Mouse (Mus musculus): ENCODE results near the gene Esrra. TPM values are rescaled to one million over a fixed set of nuclear protein-coding genes. Genes with fewer than 3 reads are reported as not detected.

Gene Esrra
- polyA plus RNA-seq, 1 experiment from 2014 or later: 20.8 TPM

DNA sequence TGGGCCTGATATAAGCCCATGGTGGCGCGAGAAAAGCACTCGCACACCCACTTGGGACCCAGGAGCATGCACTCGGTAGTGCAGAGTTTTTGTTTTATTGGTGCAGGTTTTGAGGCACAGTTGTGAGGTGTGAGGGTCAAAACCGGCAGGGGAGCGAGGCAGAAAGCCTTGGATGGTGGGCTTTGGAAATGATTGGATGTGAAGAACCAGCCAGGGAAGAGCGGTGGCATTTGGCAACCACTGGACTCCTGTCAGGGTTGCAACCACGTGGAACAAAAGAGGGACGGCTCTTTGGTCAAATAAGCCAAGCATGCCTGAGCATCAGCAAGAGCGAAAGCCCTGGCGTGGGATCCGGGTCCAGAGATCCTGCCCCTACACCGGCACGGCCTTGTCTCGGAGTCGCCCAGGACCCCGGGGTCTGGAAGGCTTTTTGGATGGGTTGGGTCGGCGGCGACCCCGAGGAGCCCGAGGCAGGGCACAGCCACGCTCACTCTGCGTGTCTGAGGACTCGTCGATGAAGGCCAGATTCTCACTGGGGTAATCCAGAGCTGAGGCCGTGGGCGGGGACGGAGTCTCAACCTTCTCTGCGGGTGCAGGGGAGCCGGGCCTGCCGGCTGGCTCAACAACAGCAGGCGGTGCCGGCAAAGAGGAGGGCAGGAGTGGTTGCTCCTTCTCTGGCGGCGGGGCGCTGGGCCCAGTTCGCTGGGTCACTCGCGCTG lies 4.2 kb upstream of the Esrra start:
- WGBS: 30% methylated on average over 40 of the region's 40 CpGs
- Histone ChIP-seq H3K4me3 (ENCODE audit: low read depth, low read length) (peak overlapping the region; percentile 24), H3K9me3 (ENCODE audit: control insufficient read depth, low read length) (no peaks in the 10 kb centered on the region), H3K9ac (ENCODE audit: low read length) (peak overlapping the region; percentile 38), H3K4me2 (replicated peaks; ENCODE audit: low read depth) (peak overlapping the region; percentile 49), H3K36me3 (ENCODE audit: control insufficient read depth, insufficient read depth, low read length) (no peaks in the 10 kb centered on the region), H3K27me3 (ENCODE audit: control insufficient read depth, insufficient read depth, low read length) (no peaks in the 10 kb centered on the region), H3K4me1 (replicated peaks; ENCODE audit: control insufficient read depth, insufficient read depth) (peaks cover 13% of the 10 kb centered on the region), H3K27ac (replicated peaks) (peak overlapping the region; percentile 88)
- ATAC-seq (ENCODE audit: low FRiP score, low TSS enrichment) (no peak), DNase-seq (ENCODE audit: low spot score) (no peak)
- TF ChIP-seq EP300 (optimal IDR thresholded peaks at IDR 0.05) (no peak), CTCF (IDR thresholded peaks at IDR 0.05; ENCODE audit: low read depth) (no peak)

DNA sequence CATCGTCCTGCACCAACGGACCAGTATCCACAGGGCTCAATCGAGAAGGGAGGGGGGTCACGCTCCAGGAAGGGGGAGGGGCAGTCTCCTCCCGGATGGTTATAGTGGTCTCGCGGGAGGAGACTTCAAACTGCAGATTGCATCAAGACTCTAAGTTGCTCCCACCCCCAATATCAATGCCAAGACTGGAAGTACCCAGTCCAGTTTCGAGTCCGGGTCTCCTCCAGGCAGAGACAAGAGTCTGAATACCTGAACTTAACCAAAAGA lies 3.6 kb upstream of the Esrra start, which contains the start of gene Catsperz:
Gene Catsperz, minus strand, starts transcription at position 74 of the 267 bp plus-strand sequence.
- Histone ChIP-seq H3K36me3 (ENCODE audit: control insufficient read depth, insufficient read depth, low read length) (no peaks in the 10 kb centered on the region), H3K27ac (replicated peaks) (peak within 1 kb of the TSS; percentile 88), H3K4me2 (replicated peaks; ENCODE audit: low read depth) (peak within 1 kb of the TSS; percentile 49), H3K27me3 (ENCODE audit: control insufficient read depth, insufficient read depth, low read length) (no peaks in the 10 kb centered on the region), H3K9me3 (ENCODE audit: control insufficient read depth, low read length) (no peaks in the 10 kb centered on the region), H3K9ac (ENCODE audit: low read length) (peak within 1 kb of the TSS; percentile 38), H3K4me3 (ENCODE audit: low read depth, low read length) (peak within 1 kb of the TSS; percentile 24), H3K4me1 (replicated peaks; ENCODE audit: control insufficient read depth, insufficient read depth) (peaks cover 13% of the 10 kb centered on the region)
- WGBS: 11% methylated on average over 9 of the region's 9 CpGs
- DNase-seq (ENCODE audit: low spot score) (no peak), ATAC-seq (ENCODE audit: low FRiP score, low TSS enrichment) (no peak)
- TF ChIP-seq CTCF (IDR thresholded peaks at IDR 0.05; ENCODE audit: low read depth) (no peak), EP300 (optimal IDR thresholded peaks at IDR 0.05) (no peak)

DNA sequence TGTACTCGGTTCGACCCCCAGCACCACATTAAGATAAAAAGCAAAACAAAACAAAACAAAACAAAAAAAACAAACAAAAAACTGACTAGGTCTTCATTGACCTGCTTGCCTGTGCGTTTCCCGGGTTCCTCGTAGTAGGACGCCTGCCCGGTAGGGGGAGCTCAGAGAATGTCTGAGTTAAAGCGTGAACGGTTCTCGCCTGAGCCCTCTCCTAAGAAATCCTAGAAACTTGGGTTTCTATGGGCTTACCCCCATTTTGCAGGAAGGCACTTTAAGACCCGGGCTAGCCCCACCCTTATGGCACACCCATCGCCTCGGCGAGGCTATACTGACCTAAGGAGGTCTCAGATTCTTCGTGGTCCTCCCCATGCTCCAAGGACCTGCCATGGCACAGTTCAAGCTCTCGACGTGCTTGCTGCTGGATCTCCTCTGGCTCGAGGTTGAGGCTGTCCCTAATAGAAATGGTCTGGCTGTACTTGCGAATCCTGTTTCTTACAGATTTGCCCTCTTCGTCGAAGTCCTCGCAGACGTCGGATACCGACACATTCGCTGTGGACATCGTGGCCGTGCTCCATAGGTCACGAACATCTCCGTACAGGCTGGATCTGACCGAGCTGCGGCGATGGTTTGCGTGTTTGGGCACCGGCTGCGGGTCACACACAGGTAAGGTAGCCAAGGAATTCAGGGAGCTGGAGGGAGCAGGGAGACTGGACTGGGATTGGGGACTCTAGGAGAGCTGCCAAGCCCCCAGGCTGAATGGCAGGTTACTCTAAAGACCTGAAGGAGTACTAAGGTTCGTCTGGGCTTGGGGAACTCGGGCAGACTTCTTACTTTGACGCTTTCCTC lies 3.1 kb upstream of the Esrra start:
- H3K27me3 ChIP-seq (ENCODE audit: control insufficient read depth, insufficient read depth, low read length): no peaks in the 10 kb centered on the region

DNA sequence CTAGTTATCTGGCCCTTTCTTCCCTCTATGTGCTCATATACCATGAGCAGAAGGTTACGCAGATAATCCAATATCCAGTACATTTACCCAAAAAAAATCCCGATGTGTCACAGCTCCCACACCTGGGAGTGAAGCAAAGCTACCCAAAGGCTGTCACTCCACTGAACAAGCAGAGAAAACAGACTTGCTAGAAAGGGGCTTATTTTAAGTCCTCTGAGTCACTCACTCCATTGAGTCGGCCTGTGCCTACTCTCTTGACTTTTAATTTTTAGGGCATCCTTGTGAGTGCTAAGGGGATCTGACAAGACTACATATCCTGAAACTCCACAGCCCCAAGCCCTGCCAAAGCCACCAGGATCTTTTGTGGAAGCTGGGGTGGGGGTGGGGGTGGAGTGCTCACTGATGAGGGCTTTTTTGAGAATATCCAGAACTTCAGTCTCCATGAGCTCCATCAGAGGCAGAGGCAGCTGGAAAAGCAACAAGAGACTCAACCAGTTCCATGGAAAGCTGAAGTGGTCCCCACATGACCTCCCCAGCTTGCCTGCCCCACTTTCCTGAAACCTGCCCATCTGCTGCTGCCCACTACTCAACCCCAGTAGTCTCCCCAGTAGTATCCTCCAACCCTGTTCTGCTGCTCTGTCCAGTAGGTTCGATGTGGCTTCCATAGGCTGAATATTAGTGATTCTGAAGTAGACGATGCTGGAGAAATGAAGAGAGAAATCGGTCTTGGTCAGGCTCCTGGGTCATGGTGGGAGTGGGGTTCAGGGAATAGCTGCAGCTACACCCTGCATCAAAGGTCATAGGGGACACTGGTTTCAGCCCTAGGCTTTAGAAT lies 1.5 kb upstream of the Esrra start:
- DNase-seq (ENCODE audit: low spot score) (no peak), ATAC-seq (ENCODE audit: low FRiP score, low TSS enrichment) (no peak)
- H3K4me1 ChIP-seq (replicated peaks; ENCODE audit: control insufficient read depth, insufficient read depth): peaks cover 16% of the 10 kb centered on the region
- H3K4me2 ChIP-seq (replicated peaks; ENCODE audit: low read depth): peak overlapping the region; percentile 70
- no peaks in the 10 kb centered on the region for H3K9me3 ChIP-seq (ENCODE audit: control insufficient read depth, low read length)
- H3K27me3 ChIP-seq (ENCODE audit: control insufficient read depth, insufficient read depth, low read length): no peaks in the 10 kb centered on the region
- H3K27ac ChIP-seq (replicated peaks): peak overlapping the region; percentile 74
- no peak overlapping the region for H3K9ac ChIP-seq (ENCODE audit: low read length)
- WGBS: 65% methylated on average over 6 of the region's 6 CpGs
- no peak overlapping the region for H3K4me3 ChIP-seq (ENCODE audit: low read depth, low read length)
- H3K36me3 ChIP-seq (ENCODE audit: control insufficient read depth, insufficient read depth, low read length): no peaks in the 10 kb centered on the region
- TF ChIP-seq EP300 (optimal IDR thresholded peaks at IDR 0.05) (no peak), CTCF (IDR thresholded peaks at IDR 0.05; ENCODE audit: low read depth) (no peak)

More for the DNA sequence above, 3.1 kb upstream of the Esrra start:
- ATAC-seq (ENCODE audit: low FRiP score, low TSS enrichment): no peak
- peaks cover 16% of the 10 kb centered on the region for H3K4me1 ChIP-seq (replicated peaks; ENCODE audit: control insufficient read depth, insufficient read depth)
- no peaks in the 10 kb centered on the region for H3K36me3 ChIP-seq (ENCODE audit: control insufficient read depth, insufficient read depth, low read length)
- peak overlapping the region; percentile 49 for H3K4me2 ChIP-seq (replicated peaks; ENCODE audit: low read depth)
- WGBS: 5% methylated on average over 39 of the region's 39 CpGs
- DNase-seq (ENCODE audit: low spot score): peak; percentile 84
- H3K9ac ChIP-seq (ENCODE audit: low read length): peak overlapping the region; percentile 38
- peak overlapping the region; percentile 24 for H3K4me3 ChIP-seq (ENCODE audit: low read depth, low read length)
- no peak overlapping the region; the same call in 1 of the 2 replicates for H3K27ac ChIP-seq (replicated peaks)
- TF ChIP-seq CTCF (IDR thresholded peaks at IDR 0.05; ENCODE audit: low read depth): peak; percentile 85
- no peak for TF ChIP-seq EP300 (optimal IDR thresholded peaks at IDR 0.05)
- no peaks in the 10 kb centered on the region for H3K9me3 ChIP-seq (ENCODE audit: control insufficient read depth, low read length)

DNA sequence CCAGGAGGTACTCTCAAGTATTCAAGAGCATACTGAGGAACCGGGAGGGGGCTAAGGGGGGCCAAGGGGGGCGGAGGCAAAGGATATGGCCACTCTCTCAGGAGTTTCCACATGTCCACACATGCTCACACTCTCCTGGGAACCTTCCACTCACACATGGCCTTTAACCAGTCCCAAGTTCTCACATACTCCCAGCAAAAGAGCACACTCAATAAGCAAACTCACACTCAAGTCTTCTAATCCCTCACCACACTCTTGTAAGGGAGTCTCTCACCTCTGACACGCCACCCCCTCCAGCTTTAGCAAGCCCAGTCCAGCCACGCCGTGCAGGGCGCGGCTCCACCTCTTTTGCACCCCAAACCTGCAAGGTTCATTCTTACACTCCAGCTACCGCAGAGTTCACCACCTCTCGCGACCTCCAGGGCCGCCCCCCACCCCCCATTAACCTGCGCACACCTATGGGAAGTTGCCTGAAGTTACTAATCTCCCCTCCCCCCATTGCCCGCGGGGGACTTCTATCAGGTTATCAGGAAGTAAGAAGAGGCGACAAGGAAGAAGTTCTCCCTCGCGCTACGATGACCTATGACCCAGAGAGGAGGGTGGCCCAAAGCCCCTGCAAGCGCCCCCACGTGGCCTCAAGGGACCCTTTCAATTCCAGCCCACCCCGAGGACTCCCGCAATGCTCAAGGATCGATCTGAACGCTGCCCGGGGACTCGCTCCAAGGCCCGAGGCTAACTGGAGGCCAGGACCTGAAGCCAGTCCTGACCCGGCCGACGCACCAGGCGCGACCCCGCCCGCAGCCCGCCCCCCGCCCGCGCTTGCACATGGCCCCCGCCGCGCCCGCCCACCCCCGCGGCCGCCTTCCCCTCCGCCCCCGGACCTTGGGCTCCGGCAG lies 624 bp downstream of the Esrra start:
- H3K27me3 ChIP-seq (ENCODE audit: control insufficient read depth, insufficient read depth, low read length): no peaks in the 10 kb centered on the region
- peak overlapping the region; percentile 95 for H3K27ac ChIP-seq (replicated peaks)
- H3K36me3 ChIP-seq (ENCODE audit: control insufficient read depth, insufficient read depth, low read length): no peaks in the 10 kb centered on the region
- ATAC-seq (ENCODE audit: low FRiP score, low TSS enrichment) (peak; percentile 5; the same call in 1 of the 2 replicates), DNase-seq (ENCODE audit: low spot score) (peak; percentile 67)
- peak overlapping the region; percentile 87 for H3K4me2 ChIP-seq (replicated peaks; ENCODE audit: low read depth)
- H3K9me3 ChIP-seq (ENCODE audit: control insufficient read depth, low read length): no peaks in the 10 kb centered on the region
- peaks cover 16% of the 10 kb centered on the region for H3K4me1 ChIP-seq (replicated peaks; ENCODE audit: control insufficient read depth, insufficient read depth)
- H3K9ac ChIP-seq (ENCODE audit: low read length): peak overlapping the region; percentile 79
- TF ChIP-seq CTCF (IDR thresholded peaks at IDR 0.05; ENCODE audit: low read depth): peak; percentile 44
- no peak for TF ChIP-seq EP300 (optimal IDR thresholded peaks at IDR 0.05)
- WGBS: under 1% methylated on average over 47 of the region's 48 CpGs
- peak overlapping the region; percentile 75 for H3K4me3 ChIP-seq (ENCODE audit: low read depth, low read length)

Measured in stomach, postnatal 0 days (tissue).